Mouse (Mus musculus): ENCODE data around the gene Bglap. TPM values are rescaled to one million over a fixed set of nuclear protein-coding genes. Genes with fewer than 3 reads are reported as not detected.
"Not testable (repeated sequence)": the region's sequence is repeated elsewhere in the genome, so short reads cannot be mapped to it uniquely, and the experiment has no call there.

Bglap gene
- polyA plus RNA-seq, 1 experiment from 2014 or later: not detected

DNA sequence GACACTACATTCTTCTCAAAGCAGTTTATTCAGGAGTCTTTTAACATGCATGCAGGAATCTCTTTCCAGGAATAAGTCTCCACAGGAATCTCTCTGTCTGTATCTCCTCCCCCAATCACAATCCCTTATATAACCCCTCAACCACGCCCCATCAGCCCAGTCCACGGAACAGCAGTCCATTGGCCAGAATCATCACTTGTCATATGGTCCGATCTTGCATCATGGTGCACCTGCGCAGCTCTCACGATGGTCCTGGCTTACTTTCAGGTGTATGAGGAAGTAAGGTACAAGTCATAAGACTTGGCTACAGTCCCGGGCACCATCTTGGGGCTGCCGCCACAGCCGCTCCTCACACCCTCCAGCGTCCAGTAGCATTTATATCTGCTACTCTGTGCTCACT is 11.6 kb downstream of the Bglap start, which contains the start of gene Bglap3:
TSS of gene Bglap3 (minus strand) at position 101 of the 400 bp plus-strand sequence.
- not testable (repeated sequence) for H3K27me3 ChIP-seq (replicated peaks; ENCODE audit: control insufficient read depth, insufficient read depth, low read length); H3K4me2 ChIP-seq (ENCODE audit: low read length); ATAC-seq; H3K4me3 ChIP-seq (replicated peaks; ENCODE audit: low read length); H3K27ac ChIP-seq (ENCODE audit: low read length); H3K9ac ChIP-seq (replicated peaks; ENCODE audit: low read depth, low read length); H3K9me3 ChIP-seq (ENCODE audit: control insufficient read depth, low read length); H3K4me1 ChIP-seq (replicated peaks; ENCODE audit: control insufficient read depth, insufficient read depth, low read length); H3K36me3 ChIP-seq (ENCODE audit: control insufficient read depth, insufficient read depth)
- WGBS: 96% methylated on average over 9 of the region's 9 CpGs

DNA sequence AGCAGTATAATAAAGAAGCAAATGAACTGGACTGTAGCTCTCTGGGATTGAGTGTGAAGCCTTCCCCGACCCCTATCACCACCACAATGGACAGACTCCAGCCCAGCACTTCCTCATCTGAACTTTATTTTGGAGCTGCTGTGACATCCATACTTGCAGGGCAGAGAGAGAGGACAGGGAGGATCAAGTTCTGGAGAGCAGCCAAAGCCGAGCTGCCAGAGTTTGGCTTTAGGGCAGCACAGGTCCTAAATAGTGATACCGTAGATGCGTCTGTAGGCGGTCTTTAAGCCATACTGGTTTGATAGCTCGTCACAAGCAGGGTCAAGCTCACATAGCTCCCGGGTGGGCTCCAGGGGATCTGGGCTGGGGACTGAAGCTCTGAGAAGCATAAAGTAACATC is 15.8 kb downstream of the Bglap start:
- H3K4me1 ChIP-seq (replicated peaks; ENCODE audit: control insufficient read depth, insufficient read depth, low read length); H3K9me3 ChIP-seq (ENCODE audit: control insufficient read depth, low read length); H3K36me3 ChIP-seq (ENCODE audit: control insufficient read depth, insufficient read depth); H3K27me3 ChIP-seq (replicated peaks; ENCODE audit: control insufficient read depth, insufficient read depth, low read length); H3K4me3 ChIP-seq (replicated peaks; ENCODE audit: low read length); ATAC-seq; H3K27ac ChIP-seq (ENCODE audit: low read length); H3K9ac ChIP-seq (replicated peaks; ENCODE audit: low read depth, low read length); H3K4me2 ChIP-seq (ENCODE audit: low read length): not testable (repeated sequence)
- 89% methylated on average over 7 of the region's 7 CpGs for WGBS

DNA sequence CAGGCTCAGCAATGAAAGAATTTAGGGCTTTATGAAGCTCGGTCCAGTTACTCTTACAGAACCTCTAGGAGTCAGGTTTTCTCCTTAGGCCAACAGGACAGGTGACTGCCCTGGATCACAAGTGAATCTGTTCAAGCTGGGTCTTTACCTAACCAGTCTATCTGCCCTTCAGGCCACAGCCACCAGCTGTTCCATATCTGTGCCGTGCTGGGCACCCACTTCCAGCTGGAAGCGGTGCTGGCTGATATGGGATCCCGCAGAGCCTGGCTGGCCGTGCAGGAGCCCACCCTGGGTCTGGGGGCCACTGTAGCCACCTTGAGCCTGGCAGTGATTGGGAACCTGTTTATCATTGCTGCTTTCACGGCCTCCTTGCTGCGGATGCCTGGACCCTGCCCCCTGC is 16.7 kb downstream of the Bglap start:
- not testable (repeated sequence) for H3K9ac ChIP-seq (replicated peaks; ENCODE audit: low read depth, low read length); H3K9me3 ChIP-seq (ENCODE audit: control insufficient read depth, low read length); H3K36me3 ChIP-seq (ENCODE audit: control insufficient read depth, insufficient read depth); H3K4me3 ChIP-seq (replicated peaks; ENCODE audit: low read length); H3K4me1 ChIP-seq (replicated peaks; ENCODE audit: control insufficient read depth, insufficient read depth, low read length); H3K27me3 ChIP-seq (replicated peaks; ENCODE audit: control insufficient read depth, insufficient read depth, low read length); H3K4me2 ChIP-seq (ENCODE audit: low read length); H3K27ac ChIP-seq (ENCODE audit: low read length)
- ATAC-seq: peak; percentile 19
- 47% methylated on average over 3 of the region's 7 CpGs for WGBS

DNA sequence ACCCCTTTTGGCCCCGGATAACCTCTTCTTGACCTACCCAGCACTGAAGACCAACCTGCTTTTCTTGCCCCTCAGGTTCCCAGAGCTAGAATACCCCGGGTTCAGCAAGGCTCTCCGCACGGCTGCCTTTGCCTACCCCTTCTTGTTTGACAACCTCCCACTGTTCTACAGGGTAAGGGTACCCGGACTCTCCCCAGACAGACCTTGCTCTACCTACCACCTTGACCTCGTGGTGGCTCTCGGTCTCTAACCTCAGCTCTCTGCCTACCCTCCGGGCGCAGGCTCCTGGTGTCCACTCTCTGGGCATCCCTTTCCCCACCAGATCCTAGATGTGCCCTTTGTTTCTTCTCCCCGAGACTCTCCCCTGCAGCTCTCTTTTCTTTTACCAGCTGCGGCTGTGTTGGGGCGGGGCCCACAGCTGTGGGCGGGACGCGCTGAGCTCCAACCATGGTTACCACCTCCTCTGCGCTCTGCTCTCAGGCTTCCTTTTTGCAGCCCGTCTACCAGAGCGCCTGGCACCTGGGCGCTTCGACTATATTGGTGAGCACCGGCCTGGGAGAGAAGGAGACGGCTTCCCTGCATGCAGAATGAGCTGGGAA is 17.3 kb downstream of the Bglap start:
- peak overlapping the region; percentile 28 for H3K4me2 ChIP-seq (ENCODE audit: low read length)
- peak; percentile 93 for ATAC-seq
- 0 out of 2 replicates have a peak overlapping the region, but pooled peaks have one; percentile 34 for H3K27ac ChIP-seq (ENCODE audit: low read length)
- not testable (repeated sequence) for H3K9me3 ChIP-seq (ENCODE audit: control insufficient read depth, low read length); H3K4me1 ChIP-seq (replicated peaks; ENCODE audit: control insufficient read depth, insufficient read depth, low read length); H3K36me3 ChIP-seq (ENCODE audit: control insufficient read depth, insufficient read depth); H3K27me3 ChIP-seq (replicated peaks; ENCODE audit: control insufficient read depth, insufficient read depth, low read length)
- H3K9ac ChIP-seq (replicated peaks; ENCODE audit: low read depth, low read length): 0 out of 2 replicates have a peak overlapping the region, but pooled peaks have one; percentile 5
- H3K4me3 ChIP-seq (replicated peaks; ENCODE audit: low read length): peak overlapping the region; percentile 25
- WGBS: 4% methylated on average over 18 of the region's 22 CpGs

GRCm38 (mm10) chr3:88365705-88366361 is 18.4 kb downstream of the Bglap start:
- H3K27ac ChIP-seq (ENCODE audit: low read length): no peak overlapping the region
- H3K4me2 ChIP-seq (ENCODE audit: low read length): no peak overlapping the region
- no peak for ATAC-seq

DNA sequence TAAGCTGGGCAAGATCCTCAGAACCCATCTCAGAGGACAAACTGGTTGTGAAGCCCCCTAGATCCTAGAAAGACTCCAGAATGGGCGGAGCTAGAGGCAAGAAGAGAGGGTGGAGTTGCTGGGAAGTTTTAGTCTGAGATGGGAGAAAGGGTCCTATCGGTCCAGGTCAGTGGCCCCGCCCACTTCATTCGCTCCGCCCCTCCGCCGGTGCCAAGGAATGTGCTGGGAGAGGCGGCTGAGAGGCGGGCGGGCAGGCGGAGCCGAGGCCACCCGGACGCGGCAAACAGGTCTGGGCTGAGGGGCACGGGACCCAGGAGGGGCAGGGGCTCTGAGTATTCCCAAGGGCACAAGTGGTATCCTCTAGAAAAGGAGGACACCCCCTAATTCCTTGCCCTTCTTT is 19.9 kb downstream of the Bglap start, which contains the start of gene Paqr6:
TSS of gene Paqr6 (plus strand) at position 248 of the 400 bp plus-strand sequence.
- Histone ChIP-seq H3K27ac (ENCODE audit: low read length) (no peak within 1 kb of the TSS), H3K4me1 (replicated peaks; ENCODE audit: control insufficient read depth, insufficient read depth, low read length) (no peaks in the 10 kb centered on the region), H3K9me3 (ENCODE audit: control insufficient read depth, low read length) (no peaks in the 10 kb centered on the region), H3K4me3 (replicated peaks; ENCODE audit: low read length) (no peak within 1 kb of the TSS), H3K4me2 (ENCODE audit: low read length) (no peak within 1 kb of the TSS), H3K9ac (replicated peaks; ENCODE audit: low read depth, low read length) (no peak within 1 kb of the TSS), H3K36me3 (ENCODE audit: control insufficient read depth, insufficient read depth) (peaks cover 21% of the 10 kb centered on the region), H3K27me3 (replicated peaks; ENCODE audit: control insufficient read depth, insufficient read depth, low read length) (no peaks in the 10 kb centered on the region; the same call in 1 of the 2 replicates)
- 6% methylated on average over 14 of the region's 16 CpGs for WGBS
- no peak for ATAC-seq

More at GRCm38 (mm10) chr3:88365705-88366361, 18.4 kb downstream of the Bglap start:
- Histone ChIP-seq H3K4me1 (replicated peaks; ENCODE audit: control insufficient read depth, insufficient read depth, low read length) (no peaks in the 10 kb centered on the region), H3K4me3 (replicated peaks; ENCODE audit: low read length) (no peak overlapping the region), H3K27me3 (replicated peaks; ENCODE audit: control insufficient read depth, insufficient read depth, low read length) (no peaks in the 10 kb centered on the region; the same call in 1 of the 2 replicates), H3K9ac (replicated peaks; ENCODE audit: low read depth, low read length) (no peak overlapping the region), H3K9me3 (ENCODE audit: control insufficient read depth, low read length) (0 out of 2 replicates have a peak, but pooled peaks cover 6% of the 10 kb centered on the region), H3K36me3 (ENCODE audit: control insufficient read depth, insufficient read depth) (peaks cover 8% of the 10 kb centered on the region)
- WGBS: 46% methylated on average over 34 of the region's 34 CpGs

- H3K36me3 ChIP-seq (ENCODE audit: control insufficient read depth, insufficient read depth): peaks cover 24% of the 10 kb centered on the region
- ATAC-seq: no peak
- no peaks in the 10 kb centered on the region for H3K4me1 ChIP-seq (replicated peaks; ENCODE audit: control insufficient read depth, insufficient read depth, low read length)
- H3K9ac ChIP-seq (replicated peaks; ENCODE audit: low read depth, low read length): no peak overlapping the region
- no peak overlapping the region for H3K4me2 ChIP-seq (ENCODE audit: low read length)
- 37% methylated on average over 4 of the region's 4 CpGs for WGBS
- no peak overlapping the region for H3K27ac ChIP-seq (ENCODE audit: low read length)
- H3K27me3 ChIP-seq (replicated peaks; ENCODE audit: control insufficient read depth, insufficient read depth, low read length): no peaks in the 10 kb centered on the region; the same call in 1 of the 2 replicates
- no peak overlapping the region for H3K4me3 ChIP-seq (replicated peaks; ENCODE audit: low read length)
- no peaks in the 10 kb centered on the region for H3K9me3 ChIP-seq (ENCODE audit: control insufficient read depth, low read length)
Observed at GRCm38 (mm10) chr3:88363700-88364099, 20.6 kb downstream of the Bglap start.

DNA sequence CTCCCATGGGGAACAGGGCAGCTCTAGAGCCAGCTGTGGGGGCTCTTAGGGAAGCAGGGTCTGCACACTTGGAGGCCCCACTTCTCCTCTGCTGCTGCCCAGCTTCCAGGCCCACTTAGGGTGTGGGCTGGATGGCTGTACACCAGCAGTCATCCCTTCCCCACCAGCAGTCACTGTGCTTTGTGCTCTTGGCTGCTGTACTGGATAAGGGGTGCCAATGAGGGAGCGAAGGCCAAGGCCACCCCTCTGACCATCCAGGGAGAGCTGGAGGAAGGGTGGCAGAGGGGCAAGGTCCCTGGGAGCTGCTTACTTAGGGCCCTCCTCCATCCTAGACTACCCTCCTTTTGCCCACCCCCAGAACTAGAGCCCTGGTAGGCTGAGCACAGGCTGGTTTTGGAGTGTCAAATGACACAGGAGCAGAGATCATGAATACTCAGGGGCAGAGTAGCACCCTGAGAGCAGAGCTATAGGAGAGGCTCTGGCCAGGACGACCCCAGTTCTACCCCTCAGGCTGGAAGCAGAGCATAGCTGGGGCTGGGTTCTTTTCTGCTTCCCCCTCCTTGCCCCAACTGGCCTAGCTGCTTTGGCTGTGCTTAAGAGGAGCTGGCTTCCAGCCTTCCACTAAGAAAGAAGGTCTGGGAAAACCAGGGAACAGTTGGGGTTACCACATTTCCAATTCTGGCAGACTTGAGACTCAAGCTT is 22.5 kb downstream of the Bglap start:
- no peak for ATAC-seq
- Histone ChIP-seq H3K4me2 (ENCODE audit: low read length) (no peak overlapping the region), H3K4me1 (replicated peaks; ENCODE audit: control insufficient read depth, insufficient read depth, low read length) (no peaks in the 10 kb centered on the region), H3K36me3 (ENCODE audit: control insufficient read depth, insufficient read depth) (peaks cover 37% of the 10 kb centered on the region), H3K27ac (ENCODE audit: low read length) (no peak overlapping the region), H3K27me3 (replicated peaks; ENCODE audit: control insufficient read depth, insufficient read depth, low read length) (no peaks in the 10 kb centered on the region; the same call in 1 of the 2 replicates), H3K4me3 (replicated peaks; ENCODE audit: low read length) (no peak overlapping the region), H3K9ac (replicated peaks; ENCODE audit: low read depth, low read length) (no peak overlapping the region), H3K9me3 (ENCODE audit: control insufficient read depth, low read length) (no peaks in the 10 kb centered on the region)
- WGBS: 94% methylated on average over 2 of the region's 2 CpGs

GRCm38 (mm10) chr3:88361096-88361495 is 23.2 kb downstream of the Bglap start:
- H3K4me1 ChIP-seq (replicated peaks; ENCODE audit: control insufficient read depth, insufficient read depth, low read length): no peaks in the 10 kb centered on the region
- H3K36me3 ChIP-seq (ENCODE audit: control insufficient read depth, insufficient read depth): peaks cover 44% of the 10 kb centered on the region
- no peak overlapping the region for H3K4me3 ChIP-seq (replicated peaks; ENCODE audit: low read length)
- H3K4me2 ChIP-seq (ENCODE audit: low read length): no peak overlapping the region
- no peaks in the 10 kb centered on the region for H3K9me3 ChIP-seq (ENCODE audit: control insufficient read depth, low read length)
- no peak overlapping the region for H3K27ac ChIP-seq (ENCODE audit: low read length)
- no peaks in the 10 kb centered on the region; the same call in 1 of the 2 replicates for H3K27me3 ChIP-seq (replicated peaks; ENCODE audit: control insufficient read depth, insufficient read depth, low read length)
- no peak for ATAC-seq
- H3K9ac ChIP-seq (replicated peaks; ENCODE audit: low read depth, low read length): no peak overlapping the region
- WGBS: 78% methylated on average over 6 of the region's 6 CpGs

Data from forebrain, embryonic 16.5 days (tissue).